Mouse (Mus musculus) yolk sac, embryonic 10.5 days (tissue): ENCODE results near the gene Apoa4.
A peak's percentile ranks its signal among the peaks of the same experiment; 100 is the strongest.

Source experiments
- DNase-seq: peaks from one replicate; pipeline ENCODE4 v3.0.0-alpha.2; 2017; ENCODE audit warnings: low spot score

Apoa4 gene

GRCm38 (mm10) chr9:46227064-46227614, 13.4 kb upstream of the Apoa4 start:
- DNase-seq: peak; percentile 68

- peak; percentile 88 for DNase-seq
These were observed 12.0 kb upstream of the Apoa4 start, which contains the start of gene Apoa1 for GRCm38 (mm10) chr9:46228491-46228890. Gene Apoa1 (plus strand): TSS chr9:46228580.

- DNase-seq: peak; percentile 81
These were observed 10.7 kb upstream of the Apoa4 start for GRCm38 (mm10) chr9:46229573-46230449.

- DNase-seq: no peak
These were observed 10.0 kb upstream of the Apoa4 start for GRCm38 (mm10) chr9:46230450-46230975.

DNA sequence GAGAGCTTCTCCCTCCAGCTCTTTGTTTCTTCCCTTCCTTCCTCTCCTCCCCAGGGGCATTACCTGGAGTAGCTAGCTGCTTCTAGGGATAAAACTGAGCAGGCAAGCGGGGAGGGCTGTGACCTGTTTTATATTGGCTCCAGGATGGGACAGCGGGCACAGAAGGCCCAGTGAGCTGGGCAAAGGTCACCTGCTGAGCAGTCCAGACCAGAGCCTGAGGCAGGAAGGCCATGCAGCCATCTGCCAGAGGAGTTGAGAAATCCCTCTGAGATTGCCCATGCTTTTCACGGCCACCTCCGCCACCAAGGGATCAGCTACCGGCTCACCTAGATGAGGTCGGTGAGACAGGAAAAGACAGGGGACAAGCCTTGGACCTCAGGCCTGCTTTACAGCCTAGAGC, 5.3 kb upstream of the Apoa4 start:
- no peak for DNase-seq

GRCm38 (mm10) chr9:46235596-46235648, 5.1 kb upstream of the Apoa4 start, which contains the start of gene Apoc3:
Gene Apoc3 (minus strand): TSS chr9:46235636.
- DNase-seq: no peak

DNA sequence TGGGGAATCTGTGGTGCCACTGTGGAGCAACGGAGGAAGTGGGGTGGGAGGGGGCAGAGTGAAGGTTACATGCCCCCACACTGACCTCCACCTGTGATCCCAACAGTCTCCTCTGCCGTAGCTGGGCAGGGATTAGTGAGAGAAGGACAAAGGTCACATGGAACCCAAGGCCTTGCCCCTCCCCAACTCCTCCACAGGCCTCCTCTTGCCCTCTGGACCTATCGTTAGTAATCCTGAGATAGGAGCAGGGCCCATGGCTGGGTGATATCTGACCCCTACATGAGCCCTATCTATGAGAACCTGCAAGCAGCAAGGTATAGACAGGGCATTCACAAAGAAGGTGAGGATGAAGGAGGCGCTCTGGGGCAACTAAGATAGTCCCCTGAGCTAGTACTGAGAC, 4.8 kb upstream of the Apoa4 start:
- peak; percentile 83 for DNase-seq

- peak; percentile 70 for DNase-seq
These were observed 1.6 kb upstream of the Apoa4 start for GRCm38 (mm10) chr9:46238850-46239249.

- peak; percentile 87 for DNase-seq
These were observed 1.3 kb downstream of the Apoa4 start for GRCm38 (mm10) chr9:46241818-46242217.

- DNase-seq: no peak
These were observed 2.6 kb downstream of the Apoa4 start for GRCm38 (mm10) chr9:46243122-46243521.

DNA sequence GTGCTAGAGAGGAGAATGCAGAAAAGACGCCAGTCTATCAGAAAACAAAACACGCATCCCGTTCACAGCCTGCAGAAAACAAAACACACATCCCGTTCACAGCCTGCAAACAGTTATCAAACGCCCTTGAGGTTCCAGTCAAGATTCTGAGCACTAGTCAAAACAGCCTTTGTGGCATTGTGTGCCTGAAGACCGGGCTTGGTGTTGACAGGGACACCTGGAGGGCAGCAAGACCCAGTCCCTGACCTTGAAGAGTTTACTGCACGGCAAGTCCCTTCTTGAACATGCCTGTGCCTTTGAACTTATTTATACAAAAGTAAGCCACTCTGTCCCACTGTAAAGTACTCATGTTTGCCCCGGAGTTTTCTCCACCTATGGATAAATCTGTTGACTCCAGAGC, 3.1 kb downstream of the Apoa4 start:
- no peak for DNase-seq

DNA sequence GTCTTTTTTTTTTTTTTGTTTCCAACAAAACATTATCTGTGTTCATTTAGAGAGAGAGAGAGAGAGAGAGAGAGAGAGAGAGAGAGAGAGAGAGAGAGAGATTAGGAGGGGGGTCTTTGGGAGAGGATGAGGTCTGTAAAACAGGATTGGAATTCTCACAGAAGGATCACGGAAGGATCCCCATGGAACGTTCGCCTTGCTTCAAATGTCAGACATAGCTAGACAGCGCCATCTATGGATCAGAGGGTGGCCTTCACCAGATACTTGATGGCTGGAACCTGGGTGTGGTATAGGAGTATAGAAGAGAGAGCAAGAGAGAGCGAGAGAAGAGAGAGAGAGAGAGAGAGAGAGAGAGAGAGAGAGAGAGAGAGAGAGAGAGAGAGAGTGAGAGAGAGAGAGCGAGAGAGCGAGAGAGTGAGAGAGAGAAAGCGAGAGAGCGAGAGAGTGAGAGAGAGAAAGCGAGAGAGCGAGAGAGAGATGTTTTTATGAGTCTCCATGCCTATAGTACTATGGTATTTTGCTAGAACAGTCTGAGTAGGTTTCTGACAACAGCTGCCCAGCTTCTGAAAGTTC, 6.3 kb downstream of the Apoa4 start:
- peak; percentile 77 for DNase-seq

GRCm38 (mm10) chr9:46256177-46256576, 15.7 kb downstream of the Apoa4 start:
- no peak for DNase-seq

DNA sequence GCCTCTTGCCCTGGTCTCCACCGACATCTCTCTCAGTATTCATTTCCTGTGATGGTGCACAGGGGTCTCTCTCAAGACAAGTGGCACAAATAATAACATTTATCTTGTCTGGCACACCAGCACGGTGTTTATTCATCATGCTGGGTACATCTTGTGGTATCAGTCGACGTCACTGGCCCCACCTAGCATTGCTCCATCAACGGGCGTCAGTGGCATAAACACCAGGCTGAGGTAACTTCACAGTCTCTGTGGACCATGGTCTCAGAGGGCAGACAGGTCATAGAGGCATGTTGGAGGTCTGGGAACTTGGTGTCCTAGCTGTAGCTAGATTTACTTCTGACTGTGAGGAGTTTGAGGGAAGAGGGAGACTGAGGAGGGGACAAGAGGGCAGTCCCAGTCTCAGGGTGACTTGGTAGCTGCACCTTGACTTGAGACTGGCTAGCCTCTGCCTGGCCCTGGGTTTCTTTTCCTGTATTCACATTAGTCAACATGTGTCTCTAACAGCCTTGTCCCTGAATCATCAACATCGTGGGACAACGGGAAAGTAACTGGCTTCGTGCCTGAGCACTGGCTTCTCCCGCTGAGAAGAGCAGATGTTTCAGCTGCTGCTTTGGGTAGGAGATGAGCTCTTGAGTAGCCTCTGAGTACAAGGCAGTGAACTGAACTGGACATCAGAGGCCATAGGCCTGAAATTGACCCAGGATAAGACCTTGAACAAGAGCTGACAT, 16.3 kb downstream of the Apoa4 start:
- DNase-seq: no peak

DNA sequence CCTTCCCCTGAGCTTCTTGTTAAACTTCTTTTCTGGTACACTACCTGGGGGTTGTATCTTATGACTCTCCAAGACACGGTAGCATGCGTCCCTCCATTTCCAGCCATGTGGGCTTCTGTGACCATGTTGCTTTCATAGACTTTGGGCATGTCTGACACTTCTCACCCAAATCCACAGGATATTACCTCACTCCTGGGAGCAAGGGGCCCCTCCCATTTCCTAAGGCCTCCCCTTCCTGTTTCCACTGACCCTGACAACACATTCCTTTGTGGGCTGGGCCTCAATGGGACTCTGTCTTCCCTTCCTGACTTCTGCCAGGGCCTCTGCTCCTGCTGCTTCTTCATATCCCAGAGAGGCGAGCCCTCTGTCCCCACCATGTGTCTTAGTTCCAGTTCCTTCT, 17.1 kb downstream of the Apoa4 start:
- DNase-seq: no peak

- no peak for DNase-seq
These were observed 18.6 kb downstream of the Apoa4 start for GRCm38 (mm10) chr9:46259111-46259510.

DNA sequence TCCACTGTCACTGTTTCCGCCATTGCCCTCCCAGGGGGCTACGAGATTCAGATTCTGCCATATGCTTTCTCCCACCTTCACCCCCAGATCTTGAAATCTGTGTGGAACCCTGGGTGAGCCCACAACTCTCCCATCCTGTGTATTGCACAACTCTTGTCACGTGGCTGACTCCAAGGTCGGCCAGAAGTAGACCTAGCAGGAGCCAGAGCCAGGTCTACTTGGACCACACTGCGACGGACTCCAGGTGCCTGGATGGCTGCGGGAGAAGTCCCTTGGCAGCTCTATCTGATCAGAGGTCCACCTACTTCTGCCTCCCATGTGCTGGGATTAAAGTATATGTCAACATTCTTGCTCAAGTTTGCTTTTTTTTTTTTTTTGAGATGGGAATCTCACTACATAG, 20.6 kb downstream of the Apoa4 start:
- DNase-seq: peak; percentile 18

GRCm38 (mm10) chr9:46268343-46268873, 27.9 kb downstream of the Apoa4 start, which contains the start of gene Apoa5:
Gene Apoa5 (plus strand): TSS chr9:46268633.
- peak; percentile 71 for DNase-seq

DNA sequence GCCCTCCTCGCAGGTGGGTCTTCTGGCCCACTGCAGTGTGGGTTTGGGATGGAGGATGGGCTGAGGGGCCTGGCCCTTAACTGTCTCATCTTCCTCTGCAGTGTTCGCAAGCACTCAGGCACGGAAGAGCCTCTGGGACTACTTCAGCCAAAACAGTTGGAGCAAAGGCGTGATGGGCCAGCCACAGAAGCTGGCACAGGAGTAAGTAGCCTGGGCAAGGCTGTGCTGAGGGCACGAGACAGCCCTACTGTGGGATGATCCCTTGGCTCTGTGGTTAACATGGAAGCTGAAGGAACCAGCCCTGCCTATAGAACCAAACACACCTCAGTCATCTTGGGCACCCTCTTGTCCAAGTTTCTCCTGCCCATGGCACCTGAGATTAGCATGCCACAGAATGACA, 28.6 kb downstream of the Apoa4 start:
- no peak for DNase-seq

- DNase-seq: no peak
These were observed 30.3 kb downstream of the Apoa4 start for GRCm38 (mm10) chr9:46270782-46271181.

DNA sequence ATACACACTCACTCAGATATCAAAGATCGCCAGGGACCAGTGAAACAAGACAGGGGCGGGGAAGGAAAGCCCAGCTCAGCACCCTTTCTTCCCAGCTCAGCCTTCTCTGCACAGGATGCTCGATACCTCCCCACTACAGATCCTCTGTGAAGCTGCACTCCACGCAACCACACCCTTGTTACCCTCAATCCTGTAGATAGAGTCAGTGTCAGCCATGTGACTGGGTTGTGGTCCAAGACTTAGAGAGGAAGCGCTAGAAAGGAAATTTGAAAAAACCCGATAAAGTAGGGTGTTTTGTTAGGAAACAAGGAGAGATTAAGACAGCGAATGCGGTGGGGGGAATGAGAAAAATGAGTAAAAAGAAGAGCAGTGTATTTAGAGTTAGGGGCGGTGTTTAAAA, 31.6 kb downstream of the Apoa4 start:
- DNase-seq: no peak

DNA sequence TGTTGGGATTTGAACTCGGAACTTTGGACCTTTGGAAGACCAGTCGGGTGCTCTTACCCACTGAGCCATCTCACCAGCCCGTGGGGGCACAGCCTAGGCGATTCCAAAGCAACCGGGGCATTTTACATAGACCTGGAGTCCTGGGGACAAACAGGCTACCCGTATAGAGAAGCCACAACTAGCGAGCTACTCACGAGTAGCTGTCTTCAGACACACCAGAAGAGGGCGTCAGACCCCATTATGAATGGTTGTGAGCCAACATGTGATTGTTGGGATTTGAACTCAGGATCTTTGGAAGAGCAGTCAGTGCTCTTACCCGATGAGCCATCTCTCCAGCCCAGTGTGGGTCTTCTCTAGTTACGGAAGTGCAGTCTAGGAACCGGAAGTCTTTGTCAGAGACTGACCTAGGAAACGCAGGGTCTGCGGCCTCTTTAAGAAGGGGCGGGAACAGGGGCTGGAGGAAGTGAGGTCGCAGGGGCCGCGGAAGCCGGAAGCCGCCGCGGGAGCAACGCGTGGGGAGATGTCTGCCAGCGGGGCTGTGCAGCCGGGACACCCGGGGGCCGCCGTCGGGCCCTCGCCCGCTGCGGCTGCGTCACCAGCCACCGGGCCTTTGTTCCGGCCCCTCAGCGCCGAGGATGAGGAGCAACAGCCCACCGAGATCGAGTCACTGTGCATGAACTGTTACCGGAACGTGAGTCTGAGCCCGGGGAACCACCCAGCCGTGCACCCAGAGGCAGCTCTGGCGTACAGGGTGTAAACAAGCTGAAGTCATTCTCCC, 32.4 kb downstream of the Apoa4 start, which contains the start of gene Zpr1:
TSS of gene Zpr1 (plus strand) at position 388 of the 778 bp plus-strand sequence.
- DNase-seq: peak; percentile 90
